Mouse (Mus musculus): Measurements from ENCODE around the gene Pin4. TPM values are rescaled to one million over a fixed set of nuclear protein-coding genes. Genes with fewer than 3 reads are reported as not detected.

Pin4 gene
- polyA plus RNA-seq, 2 experiments, result 45.2 to 59.5 TPM

GRCm38 (mm10) chrX:102159778-102160177 is 40.5 kb downstream of the Pin4 start:
- Histone ChIP-seq H3K9ac (replicated peaks) (no peak overlapping the region), H3K9me3 (ENCODE audit: control insufficient read depth, low read length) (no peaks in the 10 kb centered on the region), H3K4me1 (replicated peaks; ENCODE audit: control insufficient read depth in 2 of 2, insufficient read depth in 2 of 2, low read length in 1 of 2) (0 out of 4 replicates have a peak, but pooled peaks cover 0 to 2% of the 10 kb centered on the region in 2 experiments), H3K27ac (no peak overlapping the region), H3K36me3 (replicated peaks; ENCODE audit: control insufficient read depth, insufficient read depth, low read depth) (no peaks in the 10 kb centered on the region), H3K4me3 (ENCODE audit: insufficient read depth in 1 of 2, low read depth in 2 of 2, low read length in 2 of 2) (no peak overlapping the region), H3K4me2 (ENCODE audit: low read depth) (no peak overlapping the region), H3K27me3 (ENCODE audit: control insufficient read depth, insufficient read depth, low read length) (no peaks in the 10 kb centered on the region)
- DNase-seq (ENCODE audit: low read depth in 3 of 3, low spot score in 3 of 3), result peak in 2 of 3 experiments; percentile 20 to 24
- TF ChIP-seq EP300 (IDR thresholded peaks at IDR 0.05; ENCODE audit: low read depth) (no peak), CTCF (IDR thresholded peaks at IDR 0.05; ENCODE audit: low read depth) (peak; percentile 66)
- WGBS (ENCODE audit: insufficient replicate concordance), result 57% methylated on average over 2 of the region's 2 CpGs
- no peak for ATAC-seq (ENCODE audit: insufficient read depth)

- Histone ChIP-seq H3K27me3 (ENCODE audit: control insufficient read depth, insufficient read depth, low read length) (no peaks in the 10 kb centered on the region), H3K4me1 (replicated peaks; ENCODE audit: control insufficient read depth in 2 of 2, insufficient read depth in 2 of 2, low read length in 1 of 2) (0 out of 4 replicates have a peak, but pooled peaks cover 0 to 2% of the 10 kb centered on the region in 2 experiments), H3K36me3 (replicated peaks; ENCODE audit: control insufficient read depth, insufficient read depth, low read depth) (no peaks in the 10 kb centered on the region), H3K4me3 (ENCODE audit: insufficient read depth in 1 of 2, low read depth in 2 of 2, low read length in 2 of 2) (no peak overlapping the region), H3K4me2 (ENCODE audit: low read depth) (no peak overlapping the region), H3K9ac (replicated peaks) (no peak overlapping the region), H3K27ac (no peak overlapping the region), H3K9me3 (ENCODE audit: control insufficient read depth, low read length) (no peaks in the 10 kb centered on the region)
- ATAC-seq (ENCODE audit: insufficient read depth) (no peak), DNase-seq (ENCODE audit: low read depth in 3 of 3, low spot score in 3 of 3) (no peak)
- WGBS (ENCODE audit: insufficient replicate concordance), result 51% methylated on average over 2 of the region's 2 CpGs
- TF ChIP-seq CTCF (IDR thresholded peaks at IDR 0.05; ENCODE audit: low read depth) (no peak), EP300 (IDR thresholded peaks at IDR 0.05; ENCODE audit: low read depth) (no peak)
Measured at GRCm38 (mm10) chrX:102160528-102160927, 41.3 kb downstream of the Pin4 start.

- Histone ChIP-seq H3K9ac (replicated peaks) (no peak overlapping the region), H3K36me3 (replicated peaks; ENCODE audit: control insufficient read depth, insufficient read depth, low read depth) (no peaks in the 10 kb centered on the region), H3K27ac (no peak overlapping the region), H3K9me3 (ENCODE audit: control insufficient read depth, low read length) (no peaks in the 10 kb centered on the region), H3K4me2 (ENCODE audit: low read depth) (no peak overlapping the region), H3K4me1 (replicated peaks; ENCODE audit: control insufficient read depth in 2 of 2, insufficient read depth in 2 of 2, low read length in 1 of 2) (no peaks in the 10 kb centered on the region), H3K27me3 (ENCODE audit: control insufficient read depth, insufficient read depth, low read length) (no peaks in the 10 kb centered on the region), H3K4me3 (ENCODE audit: insufficient read depth in 1 of 2, low read depth in 2 of 2, low read length in 2 of 2) (no peak overlapping the region)
- ATAC-seq (ENCODE audit: insufficient read depth), result no peak
- peak; percentile 42; the same call in 1 of the 2 replicates for TF ChIP-seq CTCF (IDR thresholded peaks at IDR 0.05; ENCODE audit: low read depth)
- no peak for TF ChIP-seq EP300 (IDR thresholded peaks at IDR 0.05; ENCODE audit: low read depth)
- WGBS (ENCODE audit: insufficient replicate concordance), result 20% methylated on average over 2 of the region's 2 CpGs
- no peak for DNase-seq (ENCODE audit: low read depth in 3 of 3, low spot score in 3 of 3)
Measured at GRCm38 (mm10) chrX:102163096-102163495, 43.8 kb downstream of the Pin4 start.

GRCm38 (mm10) chrX:102163529-102163928 is 44.3 kb downstream of the Pin4 start:
- Histone ChIP-seq H3K27ac (no peak overlapping the region), H3K27me3 (ENCODE audit: control insufficient read depth, insufficient read depth, low read length) (no peaks in the 10 kb centered on the region), H3K36me3 (replicated peaks; ENCODE audit: control insufficient read depth, insufficient read depth, low read depth) (no peaks in the 10 kb centered on the region), H3K4me2 (ENCODE audit: low read depth) (no peak overlapping the region), H3K4me1 (replicated peaks; ENCODE audit: control insufficient read depth in 2 of 2, insufficient read depth in 2 of 2, low read length in 1 of 2) (no peaks in the 10 kb centered on the region), H3K9ac (replicated peaks) (no peak overlapping the region), H3K9me3 (ENCODE audit: control insufficient read depth, low read length) (no peaks in the 10 kb centered on the region), H3K4me3 (ENCODE audit: insufficient read depth in 1 of 2, low read depth in 2 of 2, low read length in 2 of 2) (no peak overlapping the region)
- WGBS (ENCODE audit: insufficient replicate concordance), result 59% methylated on average over 4 of the region's 4 CpGs
- no peak for DNase-seq (ENCODE audit: low read depth in 3 of 3, low spot score in 3 of 3)
- no peak for TF ChIP-seq CTCF (IDR thresholded peaks at IDR 0.05; ENCODE audit: low read depth)
- TF ChIP-seq EP300 (IDR thresholded peaks at IDR 0.05; ENCODE audit: low read depth), result no peak
- no peak for ATAC-seq (ENCODE audit: insufficient read depth)

GRCm38 (mm10) chrX:102166521-102166920 is 47.3 kb downstream of the Pin4 start:
- H3K4me1 ChIP-seq (replicated peaks; ENCODE audit: control insufficient read depth in 2 of 2, insufficient read depth in 2 of 2, low read length in 1 of 2), result peaks cover 2 to 9% of the 10 kb centered on the region in 2 experiments; a peak in 2 of 4 replicates
- H3K9me3 ChIP-seq (ENCODE audit: control insufficient read depth, low read length), result no peaks in the 10 kb centered on the region
- H3K4me2 ChIP-seq (ENCODE audit: low read depth), result no peak overlapping the region
- no peak for TF ChIP-seq CTCF (IDR thresholded peaks at IDR 0.05; ENCODE audit: low read depth)
- no peak for TF ChIP-seq EP300 (IDR thresholded peaks at IDR 0.05; ENCODE audit: low read depth)
- no peaks in the 10 kb centered on the region for H3K27me3 ChIP-seq (ENCODE audit: control insufficient read depth, insufficient read depth, low read length)
- no peak for ATAC-seq (ENCODE audit: insufficient read depth)
- H3K27ac ChIP-seq, result no peak overlapping the region
- DNase-seq (ENCODE audit: low read depth in 3 of 3, low spot score in 3 of 3), result no peak
- no peak overlapping the region for H3K9ac ChIP-seq (replicated peaks)
- 79% methylated on average over 5 of the region's 5 CpGs for WGBS (ENCODE audit: insufficient replicate concordance)
- no peaks in the 10 kb centered on the region for H3K36me3 ChIP-seq (replicated peaks; ENCODE audit: control insufficient read depth, insufficient read depth, low read depth)
- no peak overlapping the region for H3K4me3 ChIP-seq (ENCODE audit: insufficient read depth in 1 of 2, low read depth in 2 of 2, low read length in 2 of 2)

All from liver, embryonic 14.5 days (tissue).